Comparison of ENCODE assay signal across 10 mouse cellular contexts in genomic region chr7:141428701-141429100, GRCm38 (mm10). TPM values are rescaled to one million over a fixed set of nuclear protein-coding genes. Genes with fewer than 3 reads are reported as not detected.
DNase-seq lines count a peak whose midpoint lies in the region; ATAC-seq lines count a peak whose summit lies in the region.
"Had no signal": no experiment of that assay in that cellular context is flagged by ENCODE, and none has a peak within 500 bp of the region (broad histone marks: within the 10 kb centered on the region; RNA-seq: fewer than 3 reads in every experiment).

No protein-coding gene starts in this region.

- peaks cover 30% of the 10 kb centered on the region for H3K4me1 ChIP-seq in heart, embryonic 15.5 days (replicated peaks)
- H3K4me1 ChIP-seq in embryonic facial prominence, embryonic 14.5 days (ENCODE audit: control insufficient read depth, insufficient read depth, low read length) = peaks cover 4% of the 10 kb centered on the region; the same call in 1 of the 2 replicates
- H3K4me1 ChIP-seq in hindbrain, embryonic 12.5 days = peaks cover 31% of the 10 kb centered on the region
- H3K4me1 ChIP-seq in midbrain, embryonic 16.5 days (ENCODE audit: control insufficient read depth, insufficient read depth, low read length) = peaks cover 24% of the 10 kb centered on the region

- ATAC-seq in heart, embryonic 15.5 days (replicated peaks; ENCODE audit: insufficient number of reproducible peaks, insufficient read depth, low FRiP score, low read depth) = no peak
- no peak for ATAC-seq in embryonic facial prominence, embryonic 14.5 days (ENCODE audit: low read depth)
- no peak for ATAC-seq in hindbrain, embryonic 12.5 days (ENCODE audit: low FRiP score)
- no peak for ATAC-seq in midbrain, embryonic 16.5 days

- no peak overlapping the region for H3K9ac ChIP-seq in heart, embryonic 15.5 days
- H3K9ac ChIP-seq in embryonic facial prominence, embryonic 14.5 days (ENCODE audit: low read depth, low read length) = no peak overlapping the region; the same call in 1 of the 2 replicates
- H3K9ac ChIP-seq in hindbrain, embryonic 12.5 days = peak overlapping the region; percentile 71
- peak overlapping the region; percentile 86 for H3K9ac ChIP-seq in midbrain, embryonic 16.5 days (ENCODE audit: low read depth, low read length)

- intact Hi-C loops in heart, postnatal 36 days (cut with DNase I) = no loop called here

- H3K4me3 ChIP-seq in heart, embryonic 15.5 days = peak overlapping the region; percentile 29
- peak overlapping the region; percentile 27 for H3K4me3 ChIP-seq in embryonic facial prominence, embryonic 14.5 days (ENCODE audit: low read depth, low read length)
- peak overlapping the region; percentile 42 for H3K4me3 ChIP-seq in hindbrain, embryonic 12.5 days
- H3K4me3 ChIP-seq in midbrain, embryonic 16.5 days (ENCODE audit: low read depth, low read length) = peak overlapping the region; percentile 55

- H3K36me3 ChIP-seq in heart, embryonic 15.5 days = peaks cover 8% of the 10 kb centered on the region
- H3K36me3 ChIP-seq in embryonic facial prominence, embryonic 14.5 days (ENCODE audit: control insufficient read depth, insufficient read depth, low read length) = peaks cover 35% of the 10 kb centered on the region
- peaks cover 45% of the 10 kb centered on the region for H3K36me3 ChIP-seq in hindbrain, embryonic 12.5 days
- H3K36me3 ChIP-seq in midbrain, embryonic 16.5 days (ENCODE audit: control insufficient read depth, insufficient read depth, low read length) = peaks cover 40% of the 10 kb centered on the region

- 53% methylated on average over 5 of the region's 5 CpGs for WGBS in heart, embryonic 15.5 days
- 57% methylated on average over 5 of the region's 5 CpGs for WGBS in embryonic facial prominence, embryonic 14.5 days
- WGBS in hindbrain, embryonic 12.5 days = 56% methylated on average over 5 of the region's 5 CpGs
- WGBS in midbrain, embryonic 16.5 days = 59% methylated on average over 5 of the region's 5 CpGs

- H3K9me3 ChIP-seq in heart, embryonic 15.5 days (replicated peaks) = no peaks in the 10 kb centered on the region
- no peaks in the 10 kb centered on the region for H3K9me3 ChIP-seq in embryonic facial prominence, embryonic 14.5 days (ENCODE audit: control insufficient read depth, low read length)
- no peaks in the 10 kb centered on the region for H3K9me3 ChIP-seq in hindbrain, embryonic 12.5 days (replicated peaks)
- H3K9me3 ChIP-seq in midbrain, embryonic 16.5 days (replicated peaks; ENCODE audit: control insufficient read depth, low read length, poor library complexity, severe bottlenecking) = no peaks in the 10 kb centered on the region

- H3K27me3 ChIP-seq in heart, embryonic 15.5 days = no peaks in the 10 kb centered on the region
- H3K27me3 ChIP-seq in embryonic facial prominence, embryonic 14.5 days (replicated peaks; ENCODE audit: control insufficient read depth, insufficient read depth, low read length) = no peaks in the 10 kb centered on the region
- no peaks in the 10 kb centered on the region; the same call in 1 of the 2 replicates for H3K27me3 ChIP-seq in hindbrain, embryonic 12.5 days
- no peaks in the 10 kb centered on the region for H3K27me3 ChIP-seq in midbrain, embryonic 16.5 days (ENCODE audit: control insufficient read depth, insufficient read depth, low read depth, low read length)

- H3K27ac ChIP-seq in heart, embryonic 15.5 days = no peak overlapping the region
- no peak overlapping the region for H3K27ac ChIP-seq in embryonic facial prominence, embryonic 14.5 days (replicated peaks; ENCODE audit: low read depth, low read length)
- peak overlapping the region; percentile 68 for H3K27ac ChIP-seq in hindbrain, embryonic 12.5 days
- peak overlapping the region; percentile 78 for H3K27ac ChIP-seq in midbrain, embryonic 16.5 days (ENCODE audit: low read length)

- DNase-seq in heart, postnatal 36 days = no peak
- no peak for DNase-seq in embryonic facial prominence, embryonic 14.5 days (ENCODE audit: low spot score)
- no peak for DNase-seq in lung, postnatal 36 days
- DNase-seq in thymus, postnatal 10 days (ENCODE audit: low spot score in 2 of 2) = no peak
- DNase-seq: adrenal gland, adult 8-10 months; lung, adult 2 months had no signal

- peak overlapping the region; percentile 54 for H3K4me2 ChIP-seq in heart, embryonic 15.5 days
- H3K4me2 ChIP-seq in embryonic facial prominence, embryonic 14.5 days (ENCODE audit: low read depth, low read length) = peak overlapping the region; percentile 47; the same call in 1 of the 2 replicates
- H3K4me2 ChIP-seq in hindbrain, embryonic 12.5 days (replicated peaks) = peak overlapping the region; percentile 63
- H3K4me2 ChIP-seq in midbrain, embryonic 16.5 days (ENCODE audit: low read length) = peak overlapping the region; percentile 76

RNA-seq across cellular contexts. Expression of gene Cend1, which starts 0.6 kb away (rescaled TPM):
- polyA plus RNA-seq in heart, embryonic 15.5 days (2015; fragmentation: Nextera tagmentation; extraction: Ambion mirVana) = 4.5 and 5.2 TPM in 2 replicates
- total RNA-seq in heart, postnatal 36 days (2021) = 1 to 10 TPM in 1 of 2 experiments, under 1 TPM in 1; 0.80 to 1.5 TPM
- polyA plus RNA-seq in embryonic facial prominence, embryonic 14.5 days (2014; fragmentation: Nextera tagmentation; extraction: Ambion mirVana) = 2.8 and 4.5 TPM in 2 replicates
- polyA plus RNA-seq in hindbrain, embryonic 12.5 days (2016; fragmentation: Nextera tagmentation; extraction: Ambion mirVana) = 27.9 and 30.9 TPM in 2 replicates
- 109 and 151 TPM in 2 replicates for polyA plus RNA-seq in midbrain, embryonic 16.5 days (2015; fragmentation: Nextera tagmentation; extraction: Ambion mirVana)
- total RNA-seq: neutrophil, adult 5-6 weeks had no signal

RNA-seq across cellular contexts. Expression of gene Slc25a22, which starts 9.0 kb away (rescaled TPM):
- 14.1 and 20.2 TPM in 2 replicates for polyA plus RNA-seq in heart, embryonic 15.5 days (2015; fragmentation: Nextera tagmentation; extraction: Ambion mirVana)
- 10 to 100 TPM; 60.0 to 96.2 TPM for total RNA-seq in heart, postnatal 36 days (2021)
- 29.1 and 30.7 TPM in 2 replicates for polyA plus RNA-seq in embryonic facial prominence, embryonic 14.5 days (2014; fragmentation: Nextera tagmentation; extraction: Ambion mirVana)
- 54.8 and 62.1 TPM in 2 replicates for polyA plus RNA-seq in hindbrain, embryonic 12.5 days (2016; fragmentation: Nextera tagmentation; extraction: Ambion mirVana)
- 108 and 121 TPM in 2 replicates for polyA plus RNA-seq in midbrain, embryonic 16.5 days (2015; fragmentation: Nextera tagmentation; extraction: Ambion mirVana)

RNA-seq across cellular contexts. Expression of gene Gatd1, which starts 14.8 kb away (rescaled TPM):
- polyA plus RNA-seq in heart, embryonic 15.5 days (2015; fragmentation: Nextera tagmentation; extraction: Ambion mirVana) = 25.5 and 31.6 TPM in 2 replicates
- total RNA-seq in heart, postnatal 36 days (2021) = 10 to 100 TPM; 14.9 to 16.7 TPM
- polyA plus RNA-seq in embryonic facial prominence, embryonic 14.5 days (2014; fragmentation: Nextera tagmentation; extraction: Ambion mirVana) = 37.1 and 51.1 TPM in 2 replicates
- 52.2 and 54.1 TPM in 2 replicates for polyA plus RNA-seq in hindbrain, embryonic 12.5 days (2016; fragmentation: Nextera tagmentation; extraction: Ambion mirVana)
- 48.5 and 54.9 TPM in 2 replicates for polyA plus RNA-seq in midbrain, embryonic 16.5 days (2015; fragmentation: Nextera tagmentation; extraction: Ambion mirVana)

RNA-seq across cellular contexts. Expression of gene Pidd1, which starts 15.1 kb away (rescaled TPM):
- polyA plus RNA-seq in heart, embryonic 15.5 days (2015; fragmentation: Nextera tagmentation; extraction: Ambion mirVana) = 6.7 and 9.6 TPM in 2 replicates
- total RNA-seq in heart, postnatal 36 days (2021) = under 1 TPM; 0.60 to 0.78 TPM
- polyA plus RNA-seq in embryonic facial prominence, embryonic 14.5 days (2014; fragmentation: Nextera tagmentation; extraction: Ambion mirVana) = 7.1 and 7.4 TPM in 2 replicates
- polyA plus RNA-seq in hindbrain, embryonic 12.5 days (2016; fragmentation: Nextera tagmentation; extraction: Ambion mirVana) = 10.8 and 11.6 TPM in 2 replicates
- polyA plus RNA-seq in midbrain, embryonic 16.5 days (2015; fragmentation: Nextera tagmentation; extraction: Ambion mirVana) = 2.4 and 2.5 TPM in 2 replicates

RNA-seq across cellular contexts. Expression of gene Rplp2, which starts 18.5 kb away (rescaled TPM):
- polyA plus RNA-seq in heart, embryonic 15.5 days (2015; fragmentation: Nextera tagmentation; extraction: Ambion mirVana) = 703 and 884 TPM in 2 replicates
- total RNA-seq in heart, postnatal 36 days (2021) = 100 to 1,000 TPM; 885 to 891 TPM
- 1,283 and 1,386 TPM in 2 replicates for polyA plus RNA-seq in embryonic facial prominence, embryonic 14.5 days (2014; fragmentation: Nextera tagmentation; extraction: Ambion mirVana)
- polyA plus RNA-seq in hindbrain, embryonic 12.5 days (2016; fragmentation: Nextera tagmentation; extraction: Ambion mirVana) = 801 and 888 TPM in 2 replicates
- 607 and 649 TPM in 2 replicates for polyA plus RNA-seq in midbrain, embryonic 16.5 days (2015; fragmentation: Nextera tagmentation; extraction: Ambion mirVana)

Comparison
In these comparisons a context has a peak if more than half of its experiments do, and no peak if none do; other contexts are left out.
1. H3K27ac ChIP-seq: peak in hindbrain, embryonic 12.5 days (single experiment) and midbrain, embryonic 16.5 days (single experiment); none in heart, embryonic 15.5 days (single experiment) and embryonic facial prominence, embryonic 14.5 days (single experiment).
2. H3K9ac ChIP-seq: peak in hindbrain, embryonic 12.5 days (single experiment) and midbrain, embryonic 16.5 days (single experiment); none in heart, embryonic 15.5 days (single experiment) and embryonic facial prominence, embryonic 14.5 days (single experiment).
3. Peak in every context shown above with its lines, with median percentiles within 50 percentile points of each other: H3K4me2 ChIP-seq and H3K4me3 ChIP-seq.